Mouse (Mus musculus) frontal cortex, postnatal 14 days (tissue): Measurements from ENCODE around the gene Eml6.
"Not testable (repeated sequence)": the region's sequence is repeated elsewhere in the genome, so short reads cannot be mapped to it uniquely, and the experiment has no call there.

Experiments
- DNase-seq, 2 experiments: peaks; one replicate each; pipeline ENCODE4 v3.0.0; 2022; ENCODE audit warnings: low spot score in 2 of 2

Eml6 gene

GRCm38 (mm10) chr11:29840606-29841227 lies 185.1 kb downstream of the Eml6 start:
- no peak for DNase-seq

- no peak for DNase-seq
These were observed 186.1 kb downstream of the Eml6 start for GRCm38 (mm10) chr11:29839781-29840180.

- DNase-seq: no peak
These were observed 188.8 kb downstream of the Eml6 start for GRCm38 (mm10) chr11:29837066-29837465.

GRCm38 (mm10) chr11:29827729-29828128 lies 198.1 kb downstream of the Eml6 start:
- DNase-seq: no peak

- no peak for DNase-seq
These were observed 199.8 kb downstream of the Eml6 start for GRCm38 (mm10) chr11:29826001-29826400.

GRCm38 (mm10) chr11:29825271-29825718 lies 200.5 kb downstream of the Eml6 start, which contains the start of gene 4931440F15Rik:
TSS of gene 4931440F15Rik (minus strand) at chr11:29825668.
- DNase-seq: not testable (repeated sequence)

- not testable (repeated sequence) for DNase-seq
These were observed 201.2 kb downstream of the Eml6 start for GRCm38 (mm10) chr11:29824474-29825270.

GRCm38 (mm10) chr11:29823141-29823540 lies 202.7 kb downstream of the Eml6 start:
- DNase-seq: no peak

GRCm38 (mm10) chr11:29815670-29816069 lies 210.2 kb downstream of the Eml6 start:
- no peak for DNase-seq

- no peak for DNase-seq
These were observed 210.6 kb downstream of the Eml6 start for GRCm38 (mm10) chr11:29815261-29815660.

GRCm38 (mm10) chr11:29813267-29813666 lies 212.6 kb downstream of the Eml6 start:
- no peak for DNase-seq

- no peak for DNase-seq
These were observed 213.4 kb downstream of the Eml6 start for GRCm38 (mm10) chr11:29812475-29812874.

- DNase-seq: no peak
These were observed 215.5 kb downstream of the Eml6 start for GRCm38 (mm10) chr11:29810324-29810723.

GRCm38 (mm10) chr11:29808981-29809589 lies 216.7 kb downstream of the Eml6 start:
- no peak for DNase-seq

- DNase-seq: no peak
These were observed 217.5 kb downstream of the Eml6 start for GRCm38 (mm10) chr11:29808173-29808980.

GRCm38 (mm10) chr11:29807325-29807724 lies 218.5 kb downstream of the Eml6 start:
- DNase-seq: no peak

- no peak for DNase-seq
These were observed 224.1 kb downstream of the Eml6 start for GRCm38 (mm10) chr11:29801432-29802427.

- DNase-seq: no peak
These were observed 226.0 kb downstream of the Eml6 start for GRCm38 (mm10) chr11:29799839-29800238.

- peak in 1 of 2 experiments; percentile 29 for DNase-seq
These were observed 230.7 kb downstream of the Eml6 start for GRCm38 (mm10) chr11:29795106-29795505.

GRCm38 (mm10) chr11:29794475-29794874 lies 231.4 kb downstream of the Eml6 start:
- DNase-seq: no peak
